Mouse (Mus musculus) layer of hippocampus, postnatal 25 days (tissue): ENCODE data around the gene Yipf2. TPM values are rescaled to one million over a fixed set of nuclear protein-coding genes. Genes with fewer than 3 reads are reported as not detected.

Experiments
- microRNA-seq, 2 experiments: library from miRNA; unstranded; fragments of <30 nt; microRNA quantifications; one replicate each; pipeline ENCODE4 v1.2.0; 2021
- total RNA-seq, 2 experiments: library from RNA; stranded (reverse); gene quantifications; 2 replicates each; pipeline ENCODE4 v1.2.3; 2021

The Yipf2 gene
- total RNA-seq, 2 experiments from 2014 or later, result 17.5 to 18.3 TPM

Small RNA genes within 50 kb of the gene (microRNA-seq; reads per million reads assigned to microRNA genes)
- 0 reads per million in 2 experiments for gene Mir1946b

Other genes starting within 250 kb of the Yipf2 start
- gene Ilf3, start 225.0 kb downstream of the Yipf2 start, total RNA-seq, result 10 to 100 TPM; 85.6 to 92.6 TPM
- 10 to 100 TPM; 21.4 to 31.6 TPM for gene Qtrt1, start 181.0 kb downstream of the Yipf2 start, total RNA-seq
- gene Dnm2, start 167.9 kb downstream of the Yipf2 start, total RNA-seq, result 10 to 100 TPM; 55.2 to 77.1 TPM
- gene Tmed1, start 82.6 kb downstream of the Yipf2 start, total RNA-seq, result 10 to 100 TPM; 12.9 to 14.0 TPM
- gene AB124611, start 66.7 kb downstream of the Yipf2 start, total RNA-seq, result under 1 TPM; 0.47 to 0.61 TPM
- 10 to 100 TPM; 70.0 to 78.1 TPM for gene Carm1, start 45.9 kb downstream of the Yipf2 start, total RNA-seq
- gene Timm29, start 106 bp downstream of the Yipf2 start, total RNA-seq, result 10 to 100 TPM; 50.3 to 57.5 TPM
- 100 to 1,000 TPM; 115 to 122 TPM for gene Smarca4, start 23.3 kb upstream of the Yipf2 start, total RNA-seq
- gene Ldlr, start 130.7 kb upstream of the Yipf2 start, total RNA-seq, result 10 to 100 TPM; 20.5 to 20.7 TPM
- gene Spc24, start 167.5 kb upstream of the Yipf2 start, total RNA-seq, result 1 to 10 TPM; 1.1 to 2.5 TPM
- gene Kank2, start 205.9 kb upstream of the Yipf2 start, total RNA-seq, result 1 to 10 TPM; 6.3 to 7.4 TPM
- gene Angptl8, start 242.7 kb upstream of the Yipf2 start, total RNA-seq, result not detected